Mouse (Mus musculus) cerebellum, adult 2 months (tissue): Measurements from ENCODE around the gene Fgf8. TPM values are rescaled to one million over a fixed set of nuclear protein-coding genes. Genes with fewer than 3 reads are reported as not detected.

Experiments
- DNase-seq, 2 experiments: peaks; one replicate each; pipeline ENCODE4 v3.0.0; 2021
- H3K27ac ChIP-seq: fragments of 200-500 bp; 2 replicates; pipeline ENCODE4 v1.5.1; 2012; ENCODE audit warnings: low read length, control low read depth, inconsistent platforms; ENCODE audit not compliant: insufficient read depth
- H3K27me3 ChIP-seq: fragments of 200-500 bp; 2 replicates; pipeline ENCODE4 v1.6.1; 2012; ENCODE audit warnings: inconsistent platforms, mild to moderate bottlenecking, low read length, moderate library complexity; ENCODE audit not compliant: control insufficient read depth, insufficient read depth
- H3K4me1 ChIP-seq: fragments of 200-500 bp; 2 replicates; pipeline ENCODE4 v1.6.1; 2011; ENCODE audit warnings: low read length; ENCODE audit not compliant: control insufficient read depth, insufficient read depth
- H3K4me3 ChIP-seq: fragments of 200-500 bp; replicated peaks from 2 replicates; pipeline ENCODE3; 2011; ENCODE audit warnings: mild to moderate bottlenecking, low read depth, low read length, control low read depth; ENCODE audit not compliant: insufficient read depth
- CTCF ChIP-seq: fragments of 200-500 bp; IDR thresholded peaks from 2 replicates; pipeline ENCODE4 v1.5.1; 2011; ENCODE audit warnings: low read depth, mild to moderate bottlenecking, control low read depth, low read length, moderate library complexity, borderline replicate concordance; ENCODE audit not compliant: insufficient read depth
- POLR2A ChIP-seq: fragments of 200-500 bp; IDR thresholded peaks from 2 replicates; pipeline ENCODE4 v1.6.1; 2011; ENCODE audit warnings: low read length, control low read depth, borderline replicate concordance; ENCODE audit not compliant: insufficient read depth
- WGBS: fragments of 180-500 bp; shearing (Covaris S2); methylation state at CpG from one replicate; pipeline ENCODE4 v1.1.7; 2018; 5-methylcytosine and 5-hydroxymethylcytosine counted together
- polyA plus RNA-seq: library from polyadenylated mRNA; depleted of rRNA; stranded (reverse); fragments of >200 nt; gene quantifications from 2 replicates; pipeline ENCODE4 v1.2.3, GENCODE M21; 2012; rRNA removed

The Fgf8 gene
- not detected in 2 replicates for polyA plus RNA-seq

- H3K27me3 ChIP-seq = peaks cover 17% of the 10 kb centered on the region; the same call in 1 of the 2 replicates
- no peak for DNase-seq
- peak within 1 kb of the TSS; percentile 9 for H3K4me3 ChIP-seq
- TF ChIP-seq POLR2A (no peak), CTCF (no peak)
- H3K4me1 ChIP-seq = no peaks in the 10 kb centered on the region
- WGBS = 1% methylated on average over 64 of the region's 68 CpGs
- H3K27ac ChIP-seq = no peak within 1 kb of the TSS
These were observed at the start of gene Fgf8 for GRCm38 (mm10) chr19:45742218-45742983. TSS of gene Fgf8 (minus strand) at chr19:45742915.

- WGBS = 79% methylated on average over 6 of the region's 6 CpGs
These were observed 49.7 kb upstream of the Fgf8 start for GRCm38 (mm10) chr19:45792404-45792803.

DNA sequence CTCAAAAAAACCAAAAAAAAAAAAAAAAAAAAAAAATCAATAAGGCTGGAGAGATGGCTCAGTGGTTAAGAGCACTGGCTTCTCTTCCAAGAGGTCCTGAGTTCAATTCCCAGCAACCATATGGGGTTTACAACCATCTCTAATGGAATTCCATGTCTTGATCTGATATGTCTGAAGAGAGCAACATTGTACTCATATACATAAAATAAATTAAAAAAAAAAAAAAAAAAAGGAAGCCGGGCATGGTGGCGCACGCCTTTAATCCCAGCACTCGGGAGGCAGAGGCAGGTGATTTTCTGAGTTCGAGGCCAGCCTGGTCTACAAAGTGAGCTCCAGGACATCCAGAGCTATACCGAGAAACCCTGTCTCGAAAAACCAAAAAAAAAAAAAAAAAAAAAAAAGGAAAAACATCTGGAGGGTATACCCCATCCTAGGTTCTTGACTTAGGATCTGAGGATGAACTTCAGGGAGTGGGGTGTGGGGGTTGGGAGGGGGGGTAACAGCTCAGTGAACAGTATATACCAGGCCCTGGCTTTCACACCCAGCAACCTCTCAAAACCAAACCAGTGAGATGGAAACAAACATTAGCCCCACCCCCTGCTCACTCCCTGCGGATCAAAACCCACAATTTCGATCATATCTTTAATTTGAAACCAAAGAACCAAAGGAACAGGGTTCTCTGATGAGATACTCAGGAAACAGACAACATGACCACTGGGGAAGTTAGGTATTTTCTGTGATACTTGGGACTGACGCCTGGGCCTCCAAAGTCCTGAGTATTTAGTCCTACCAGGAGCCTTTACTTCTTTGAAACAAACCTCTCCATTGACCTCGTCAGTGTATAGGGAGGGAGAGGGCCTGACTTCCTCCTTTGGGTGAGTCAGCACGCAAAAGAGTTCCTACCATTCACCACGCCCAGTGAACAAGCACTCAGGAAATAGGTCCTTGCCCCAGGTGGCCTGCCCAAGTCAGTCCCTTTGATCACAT, 47.5 kb upstream of the Fgf8 start:
- DNase-seq = no peak
- H3K4me1 ChIP-seq = no peaks in the 10 kb centered on the region
- TF ChIP-seq CTCF = no peak
- no peak for TF ChIP-seq POLR2A
- H3K4me3 ChIP-seq = no peak overlapping the region
- 84% methylated on average over 13 of the region's 13 CpGs for WGBS
- no peaks in the 10 kb centered on the region for H3K27me3 ChIP-seq
- no peak overlapping the region for H3K27ac ChIP-seq

More at GRCm38 (mm10) chr19:45792404-45792803, 49.7 kb upstream of the Fgf8 start:
- Histone ChIP-seq H3K4me3 (no peak overlapping the region), H3K4me1 (peaks cover 4% of the 10 kb centered on the region; the same call in 1 of the 2 replicates), H3K27me3 (no peaks in the 10 kb centered on the region), H3K27ac (no peak overlapping the region)
- no peak for DNase-seq
- TF ChIP-seq CTCF (no peak), POLR2A (no peak)

GRCm38 (mm10) chr19:45789365-45789764, 46.6 kb upstream of the Fgf8 start:
- Histone ChIP-seq H3K27ac (no peak overlapping the region), H3K4me3 (no peak overlapping the region), H3K27me3 (no peaks in the 10 kb centered on the region), H3K4me1 (no peaks in the 10 kb centered on the region)
- no peak for TF ChIP-seq POLR2A
- TF ChIP-seq CTCF = no peak
- whole genome bisulfite sequencing = 76% methylated on average over 7 of the region's 7 CpGs
- no peak for DNase-seq

GRCm38 (mm10) chr19:45788337-45788736, 45.6 kb upstream of the Fgf8 start:
- TF ChIP-seq POLR2A (no peak), CTCF (no peak)
- Histone ChIP-seq H3K27ac (no peak overlapping the region), H3K4me3 (no peak overlapping the region), H3K27me3 (no peaks in the 10 kb centered on the region), H3K4me1 (no peaks in the 10 kb centered on the region)
- 76% methylated on average over 4 of the region's 4 CpGs for WGBS
- no peak for DNase-seq

DNA sequence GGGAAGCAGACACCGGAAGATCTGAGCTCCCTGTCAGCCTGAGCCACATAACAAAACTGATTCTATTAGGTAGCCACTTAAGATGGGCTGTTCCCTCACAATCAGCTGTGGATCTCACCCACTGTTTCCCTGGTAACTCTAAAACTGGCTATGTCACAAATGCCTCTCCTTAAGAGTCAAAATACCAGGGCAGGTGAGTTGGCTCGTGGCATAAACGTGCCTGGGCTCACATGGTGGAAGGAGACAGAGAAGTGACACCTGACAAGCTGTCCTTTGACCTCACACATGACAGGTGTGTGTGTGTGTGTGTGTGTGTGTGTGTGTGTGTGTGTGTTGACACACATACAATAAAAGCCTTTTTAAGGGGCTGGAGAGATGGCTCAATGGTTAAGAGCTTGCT, 44.7 kb upstream of the Fgf8 start:
- DNase-seq = no peak
- TF ChIP-seq CTCF (no peak), POLR2A (no peak)
- Histone ChIP-seq H3K4me1 (no peaks in the 10 kb centered on the region), H3K27ac (no peak overlapping the region), H3K4me3 (no peak overlapping the region), H3K27me3 (no peaks in the 10 kb centered on the region)
- WGBS = 80% methylated on average over 3 of the region's 3 CpGs

GRCm38 (mm10) chr19:45785470-45785869, 42.8 kb upstream of the Fgf8 start:
- Histone ChIP-seq H3K4me1 (peaks cover 2% of the 10 kb centered on the region; the same call in 1 of the 2 replicates), H3K27me3 (no peaks in the 10 kb centered on the region), H3K4me3 (no peak overlapping the region), H3K27ac (no peak overlapping the region)
- 54% methylated on average over 3 of the region's 3 CpGs for whole genome bisulfite sequencing
- DNase-seq = no peak
- TF ChIP-seq POLR2A = no peak
